Mouse (Mus musculus): Measurements from ENCODE around the gene Mapk9. TPM values are rescaled to one million over a fixed set of nuclear protein-coding genes. Genes with fewer than 3 reads are reported as not detected.

Mapk9 gene
- 46.6 to 52.0 TPM (median 48.4 TPM) in 4 replicates for total RNA-seq (2023; ENCODE audit: inconsistent age)

DNA sequence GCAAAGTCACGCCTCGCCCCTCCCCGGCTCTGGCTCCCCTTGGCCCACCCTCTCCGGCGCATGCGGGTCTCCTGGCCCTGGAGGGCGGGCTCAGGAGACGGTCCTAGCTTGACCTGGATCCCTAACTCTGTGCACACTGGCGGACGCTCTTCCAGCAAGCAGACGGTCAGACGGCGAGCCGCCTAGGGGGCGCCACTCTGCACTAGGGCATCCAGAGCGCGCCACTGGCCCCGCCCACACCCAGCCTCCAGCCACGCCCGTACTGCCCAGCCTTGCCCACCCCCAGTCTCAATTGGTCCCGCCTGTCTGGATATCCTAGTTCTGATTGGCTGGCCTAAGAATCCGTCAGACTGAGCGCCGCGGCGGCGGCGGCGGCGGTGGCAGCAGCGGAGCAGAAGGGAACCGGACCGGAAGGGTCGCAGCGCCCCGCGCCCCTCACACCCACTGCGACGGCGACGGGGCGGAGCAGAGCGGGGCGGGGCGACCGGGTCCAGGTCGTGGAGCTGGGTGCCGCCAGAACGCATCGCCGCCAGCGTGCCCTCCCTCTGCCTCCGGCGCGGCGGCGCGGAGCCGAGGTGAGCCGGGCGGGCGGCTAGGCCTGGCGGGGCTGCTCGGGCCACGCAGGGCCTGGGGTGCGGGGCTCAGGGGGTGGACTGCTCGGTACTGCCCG is at the start of gene Mapk9:
Mapk9 (plus strand) TSS at position 351 of the 670 bp plus-strand sequence.

DNA sequence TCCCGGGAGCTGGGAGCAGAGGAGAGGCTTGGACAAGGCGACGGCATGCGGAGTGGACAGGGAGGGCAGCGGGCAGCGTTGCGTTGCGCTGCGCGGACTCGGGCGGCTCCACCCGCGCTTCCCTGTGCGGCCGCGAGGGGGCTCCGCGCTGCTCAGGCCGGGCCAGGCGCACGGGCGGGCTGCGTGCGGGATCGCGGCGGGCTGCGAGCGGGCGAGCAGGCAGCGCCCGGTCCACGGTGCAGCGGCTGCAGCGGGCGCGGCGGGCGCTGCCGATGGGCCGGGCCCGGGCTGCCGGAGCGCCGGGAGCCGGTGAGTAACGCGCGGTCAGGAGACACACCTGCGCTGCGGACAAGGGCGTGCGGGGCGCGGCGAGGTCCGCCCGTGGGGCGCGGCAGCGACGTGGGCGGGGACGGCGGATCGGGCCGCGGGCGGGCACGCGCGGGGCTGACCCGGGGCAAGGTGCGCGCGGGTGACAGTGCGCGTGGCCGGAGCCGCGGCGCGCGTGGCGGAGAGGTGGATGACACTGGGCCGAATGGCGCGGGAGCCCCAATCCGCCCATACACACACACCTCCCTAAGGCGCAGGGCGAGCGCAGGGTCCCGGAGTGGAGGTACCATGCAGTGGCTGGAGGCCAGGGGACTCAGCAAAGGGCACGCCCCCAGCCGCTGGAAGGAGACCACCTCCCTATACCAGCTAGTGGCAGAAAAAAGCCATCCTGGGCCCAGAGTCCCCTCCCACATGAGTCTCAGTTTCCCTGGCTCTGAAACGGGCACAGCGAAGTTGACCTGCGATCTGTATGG is 55.3 kb downstream of the Mapk9 start, which contains the start of gene Rasgef1c:
Rasgef1c (plus strand) TSS at position 177 of the 800 bp plus-strand sequence.

Other genes starting within 250 kb of the Mapk9 start
- not detected in 4 replicates for gene Flt4, start 237.5 kb upstream of the Mapk9 start, total RNA-seq (2023; ENCODE audit: inconsistent age)
- gene Scgb3a1, start 183.1 kb upstream of the Mapk9 start, total RNA-seq (2023; ENCODE audit: inconsistent age): not detected in 4 replicates
- gene Cnot6, start 134.0 kb upstream of the Mapk9 start, total RNA-seq (2023; ENCODE audit: inconsistent age): 67.5 to 74.4 TPM (median 73.1 TPM) in 4 replicates
- 0.16 to 0.54 TPM in 2 of 4 replicates, not detected in the others for gene Gfpt2, start 52.6 kb upstream of the Mapk9 start, total RNA-seq (2023; ENCODE audit: inconsistent age)
- 0.24 TPM in 1 of 4 replicates, not detected in the others for gene Rasgef1c, start 55.1 kb downstream of the Mapk9 start, total RNA-seq (2023; ENCODE audit: inconsistent age)
- gene Rnf130, start 178.6 kb downstream of the Mapk9 start, total RNA-seq (2023; ENCODE audit: inconsistent age): 91.4 to 98.7 TPM (median 95.5 TPM) in 4 replicates